Mouse (Mus musculus): Measurements from ENCODE around the gene Rilpl1.
"Not testable (repeated sequence)": the region's sequence is repeated elsewhere in the genome, so short reads cannot be mapped to it uniquely, and the experiment has no call there.

- not testable (repeated sequence) for TF ChIP-seq POLR2A (IDR thresholded peaks at IDR 0.05; ENCODE audit: control insufficient read depth, extremely low read depth, insufficient read depth, low read length, poor library complexity); CTCF (IDR thresholded peaks at IDR 0.05; ENCODE audit: borderline replicate concordance, control insufficient read depth, extremely low read depth, insufficient read depth, low read length, poor library complexity)
These were observed 19.5 kb upstream of the Rilpl1 start for GRCm38 (mm10) chr5:124550737-124551136.

All from thymus, adult 2 months (tissue).